Mouse (Mus musculus) spleen, adult 2 months (tissue): Measurements from ENCODE around the gene March6.

Source experiments
- CTCF ChIP-seq: fragments of 200-500 bp; IDR thresholded peaks from 2 replicates; pipeline ENCODE4 v1.5.1; 2011; ENCODE audit warnings: mild to moderate bottlenecking, inconsistent platforms; ENCODE audit not compliant: insufficient read depth, insufficient read length, insufficient replicate concordance; ENCODE audit errors: extremely low read depth
- POLR2A ChIP-seq: fragments of 200-500 bp; IDR thresholded peaks from 2 replicates; pipeline ENCODE4 v1.6.1; 2011; ENCODE audit warnings: low read depth, low read length, inconsistent platforms

GRCm38 (mm10) chr15:31511795-31512194 is 19.1 kb downstream of the March6 start:
- TF ChIP-seq CTCF: no peak
- TF ChIP-seq POLR2A: no peak
